Mouse (Mus musculus) gastrocnemius, postnatal 25 days (tissue): ENCODE measurements around the gene Cntnap4. TPM values are rescaled to one million over a fixed set of nuclear protein-coding genes. Genes with fewer than 3 reads are reported as not detected.
"Not testable (repeated sequence)": the region's sequence is repeated elsewhere in the genome, so short reads cannot be mapped to it uniquely, and the experiment has no call there.

ENCODE experiments used
- DNase-seq: peaks from one replicate; pipeline ENCODE4 v3.0.0; 2022
- total RNA-seq, 2 experiments: library from RNA; stranded (reverse); gene quantifications; 1 replicate in 1 of 2; 2 replicates in 1 of 2; pipeline ENCODE4 v1.2.3; 2021

Gene Cntnap4
- total RNA-seq, 2 experiments from 2014 or later, result not detected

DNA sequence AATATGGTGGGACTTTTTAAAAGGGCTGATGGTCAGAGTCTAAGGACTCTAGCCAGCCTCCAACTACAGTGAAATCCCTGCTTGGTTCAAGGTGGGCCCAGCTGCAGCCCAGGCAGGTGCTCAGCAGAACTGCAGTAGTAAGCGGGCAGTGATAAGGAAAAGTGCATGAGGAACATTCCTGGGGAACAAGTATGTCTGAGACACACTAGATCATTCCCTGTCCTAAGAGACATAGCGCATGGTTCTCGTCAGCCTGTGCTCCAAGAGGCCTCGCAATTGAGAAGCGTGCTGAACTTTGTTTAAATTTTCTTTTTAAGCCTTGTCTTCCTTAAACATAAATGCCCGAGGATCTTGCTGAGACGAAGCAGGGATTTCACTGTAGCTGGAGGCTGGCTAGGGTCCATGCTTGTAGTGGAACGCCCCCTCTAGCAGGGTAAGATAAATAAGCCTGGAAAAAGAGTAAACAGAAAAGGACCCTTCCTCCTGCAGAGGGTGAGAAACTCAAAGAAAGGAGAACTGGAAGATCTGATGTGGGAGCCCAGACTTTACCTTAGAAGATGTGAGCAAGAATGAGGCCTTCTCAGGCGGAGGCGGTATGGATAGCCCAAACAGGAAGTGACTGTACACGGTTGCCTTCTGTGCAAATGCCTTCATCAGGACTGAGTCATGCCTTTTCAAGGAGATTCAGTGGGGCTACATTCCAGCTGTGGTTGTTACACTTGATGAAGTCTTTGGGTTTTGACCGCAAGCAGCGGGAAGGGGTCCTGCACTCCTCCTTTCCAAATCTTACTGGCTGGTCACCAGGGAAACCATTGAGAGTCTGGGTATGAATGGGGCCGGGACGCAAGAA is 161.0 kb downstream of the Cntnap4 start:
- no peak for DNase-seq

DNA sequence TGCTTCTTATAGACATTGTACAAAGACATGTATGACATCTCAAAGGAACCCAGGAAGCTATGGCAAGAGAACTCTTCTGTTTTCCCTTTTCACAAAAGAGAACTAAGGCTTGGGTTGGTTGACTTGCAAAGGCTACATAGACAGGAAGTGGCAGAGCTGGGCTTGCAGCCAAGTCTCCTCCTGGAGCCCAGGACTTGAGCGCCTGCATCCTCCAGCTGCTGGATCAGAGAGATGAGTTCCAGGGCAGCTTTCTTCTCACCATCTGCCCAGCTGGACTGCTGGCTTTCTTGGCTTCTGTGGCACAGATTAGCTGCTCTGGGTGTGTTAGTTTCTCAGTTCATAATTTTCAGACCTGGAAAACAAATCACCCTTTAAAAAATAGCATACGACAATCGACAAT is 165.7 kb downstream of the Cntnap4 start:
- DNase-seq, result no peak

DNA sequence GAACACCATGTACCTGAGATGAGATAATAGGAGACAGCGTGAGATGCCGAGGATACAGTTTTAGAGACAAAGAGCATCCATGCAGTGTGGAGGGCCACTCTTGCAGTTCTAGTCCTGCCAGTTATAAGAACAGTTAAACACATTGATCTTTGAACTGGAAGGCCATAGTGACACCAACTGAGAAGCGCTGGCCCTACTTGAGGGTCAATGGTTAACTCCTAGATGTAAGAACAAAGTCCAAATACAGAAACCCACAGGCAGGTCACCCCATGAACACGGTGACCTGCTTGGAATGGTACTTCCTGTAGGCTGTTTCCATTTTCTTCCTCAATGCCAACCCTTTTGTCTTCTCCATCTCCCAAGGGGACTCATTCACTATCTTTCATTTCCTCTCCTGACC is 173.5 kb downstream of the Cntnap4 start:
- no peak for DNase-seq

DNA sequence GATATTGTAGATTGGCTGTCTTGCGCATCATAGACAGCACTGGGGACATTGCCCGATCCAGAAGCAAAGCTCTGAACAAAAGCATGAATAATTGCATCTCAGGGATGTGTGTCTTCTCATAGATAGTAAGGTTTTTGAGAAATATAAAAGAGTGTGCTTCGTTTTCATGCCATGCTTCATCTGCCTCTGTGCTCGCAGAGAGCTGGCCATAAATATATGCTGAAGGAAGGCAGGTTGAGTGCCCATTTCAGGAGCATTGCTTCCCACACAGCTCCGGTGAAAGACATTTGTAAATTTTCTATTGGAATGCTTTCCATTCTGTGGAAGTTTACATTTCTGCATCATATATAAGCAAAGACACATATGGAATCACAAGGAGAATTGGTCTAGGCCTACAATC is 177.5 kb downstream of the Cntnap4 start:
- DNase-seq, result no peak

DNA sequence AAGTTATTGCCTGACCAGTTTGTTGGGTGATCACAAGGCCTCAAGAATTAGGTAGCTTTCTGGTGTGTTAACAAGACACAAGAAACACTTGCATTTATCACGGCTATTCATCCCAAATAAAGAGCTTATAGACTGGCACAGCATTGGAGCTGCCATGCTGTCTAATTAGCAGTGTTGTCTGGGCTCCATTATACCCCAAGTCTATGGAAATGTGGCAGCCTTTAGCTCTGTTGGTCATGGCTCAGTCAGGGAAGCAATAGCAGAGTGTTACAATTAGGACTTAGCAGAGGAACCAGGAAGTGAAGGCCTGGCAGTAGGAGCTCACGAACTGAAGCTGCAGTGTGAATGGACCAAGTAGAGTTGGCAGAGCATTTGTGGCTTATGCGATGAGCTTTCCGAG is 185.3 kb downstream of the Cntnap4 start:
- no peak for DNase-seq

DNA sequence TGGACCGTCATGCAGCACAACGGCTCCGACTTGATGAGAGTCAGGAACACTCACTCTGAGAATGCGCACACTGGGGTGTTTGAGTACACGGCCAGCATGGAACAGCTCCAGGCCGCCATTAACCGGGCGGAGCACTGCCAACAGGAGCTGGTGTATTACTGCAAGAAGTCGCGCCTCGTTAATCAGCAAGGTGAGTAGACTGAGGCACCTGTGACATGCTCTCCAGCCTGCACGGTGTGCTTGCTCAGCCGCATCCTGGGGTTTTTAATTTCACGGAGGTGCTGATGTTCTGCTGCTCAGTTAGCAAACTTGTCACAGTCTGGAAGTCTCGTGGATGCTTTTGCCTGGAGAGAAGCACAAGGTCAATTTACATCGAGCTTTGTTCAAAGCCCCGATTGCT is 233.2 kb downstream of the Cntnap4 start:
- no peak for DNase-seq

DNA sequence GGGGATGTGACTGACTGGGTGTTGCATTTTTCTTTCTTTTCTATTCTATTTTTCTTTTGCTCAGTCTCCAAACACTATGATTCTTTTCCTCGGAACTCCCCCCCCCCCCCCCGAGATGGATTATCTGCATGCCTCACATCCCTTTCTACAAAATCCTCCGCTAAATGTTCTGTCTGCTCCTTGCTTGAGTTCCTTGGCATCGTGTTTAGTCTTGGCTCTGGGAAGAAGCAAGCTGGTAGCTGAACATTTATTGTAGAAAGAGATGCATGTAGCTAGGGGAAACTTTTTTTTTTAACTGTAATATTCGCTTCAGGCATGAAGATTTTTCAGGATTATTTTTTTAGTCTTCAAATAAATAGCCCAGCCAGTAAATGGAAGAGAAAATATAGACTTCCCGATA is 239.5 kb downstream of the Cntnap4 start:
- no peak for DNase-seq

DNA sequence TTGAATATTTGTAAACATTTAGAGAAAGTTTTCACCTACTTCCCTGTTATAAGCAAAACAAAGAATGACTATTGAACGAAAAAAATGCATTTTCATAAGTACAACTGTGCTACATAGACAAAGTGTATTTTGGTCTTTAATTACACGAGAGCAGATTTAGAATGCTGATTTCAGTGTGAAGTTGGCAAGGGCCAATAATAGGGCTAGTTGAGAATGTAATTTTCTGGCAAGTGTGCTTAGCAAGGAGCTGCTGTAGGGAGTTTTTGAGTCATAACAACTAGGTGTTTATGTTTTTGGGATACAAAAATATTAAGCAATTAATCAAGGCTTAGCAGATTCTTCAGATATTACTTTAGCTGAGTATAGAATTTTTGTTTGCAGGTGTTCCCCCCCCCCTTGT is 271.2 kb downstream of the Cntnap4 start:
- no peak for DNase-seq

DNA sequence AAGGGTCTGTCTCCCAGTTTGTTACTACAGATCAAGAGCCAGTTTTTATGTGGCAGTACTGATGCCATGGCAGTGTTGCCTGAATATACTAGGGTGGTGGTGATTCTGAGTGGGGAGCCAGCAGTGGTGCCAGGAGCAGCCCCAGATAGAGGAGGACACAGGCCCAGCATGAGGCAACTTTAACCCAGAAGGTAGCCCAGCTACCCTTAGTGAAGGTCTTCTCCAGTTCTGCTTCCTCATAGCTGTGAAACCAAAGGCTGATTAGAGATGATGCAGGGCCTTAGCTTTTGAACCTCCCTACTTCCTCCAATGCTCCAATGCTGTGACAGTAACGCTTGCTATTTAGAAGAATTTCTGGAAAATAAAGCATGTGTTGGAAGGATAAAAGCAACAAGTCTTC is 279.7 kb downstream of the Cntnap4 start:
- not testable (repeated sequence) for DNase-seq

DNA sequence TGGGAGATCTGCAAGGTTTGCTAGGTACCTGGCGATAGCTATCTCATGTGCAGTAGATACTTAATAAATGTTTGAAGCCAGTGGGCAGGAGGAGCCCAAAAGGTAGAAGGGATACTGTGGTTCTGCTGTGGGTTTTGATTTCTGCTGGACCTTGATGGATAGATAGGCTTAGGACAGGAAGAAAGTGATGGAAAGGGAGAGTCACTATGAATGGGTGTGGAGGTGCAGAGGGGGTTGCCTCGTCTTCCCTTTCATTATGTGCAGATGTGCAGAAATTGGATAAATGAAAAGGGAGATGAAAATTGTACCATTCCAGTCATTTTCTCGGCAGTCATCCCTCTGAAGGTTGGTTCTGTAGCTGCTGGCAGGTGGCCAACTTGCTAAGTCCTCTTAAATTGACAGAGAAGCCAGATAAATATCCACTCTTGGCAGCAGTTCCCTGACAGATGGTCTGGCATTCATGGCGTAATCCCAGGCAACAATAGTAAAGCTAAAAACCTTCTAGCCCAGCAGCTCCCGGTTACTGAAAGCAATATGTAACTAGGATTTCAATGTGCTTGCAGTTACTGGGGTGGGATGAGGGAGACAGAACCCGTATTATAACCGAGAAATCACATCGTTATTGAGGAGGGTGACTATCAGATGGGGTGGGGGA is 336.7 kb downstream of the Cntnap4 start:
- peak; percentile 19 for DNase-seq

DNA sequence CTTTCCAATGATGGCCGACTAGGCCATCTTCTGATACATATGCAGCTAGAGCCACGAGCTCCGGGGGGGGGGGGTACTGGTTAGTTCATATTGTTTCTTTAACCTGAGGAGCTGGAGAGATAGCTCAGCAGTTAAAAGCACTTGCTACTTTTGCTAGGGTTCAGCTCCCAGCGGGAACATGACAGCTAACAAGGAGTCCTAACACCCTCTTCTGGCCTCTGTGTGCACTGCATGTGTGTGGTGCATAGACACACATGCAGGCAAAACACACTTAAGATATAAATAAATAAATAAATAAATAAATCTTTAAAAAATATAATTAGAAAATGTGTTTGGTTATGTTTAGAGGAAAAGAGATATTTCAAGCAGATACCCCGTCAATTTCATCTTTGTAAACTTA is 339.7 kb downstream of the Cntnap4 start:
- no peak for DNase-seq

DNA sequence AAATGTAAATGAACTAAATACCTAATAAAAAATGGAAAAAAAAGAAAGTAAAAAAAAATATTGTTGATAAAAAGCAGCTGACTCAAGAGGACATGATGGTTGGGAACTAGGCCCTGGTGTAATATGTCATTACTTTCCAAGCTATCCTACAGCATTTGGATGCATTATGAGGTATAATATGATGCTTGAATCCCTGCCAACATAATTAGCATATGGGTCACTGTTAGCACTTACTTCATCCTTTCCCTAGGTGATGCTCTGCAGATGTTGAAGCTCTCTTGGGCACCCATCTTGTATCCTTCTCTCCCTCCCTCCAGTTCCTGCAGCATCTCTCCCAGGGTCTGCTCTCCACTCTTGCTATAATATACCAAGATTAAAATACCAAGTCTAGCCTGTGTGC is 341.6 kb downstream of the Cntnap4 start:
- DNase-seq, result no peak

DNA sequence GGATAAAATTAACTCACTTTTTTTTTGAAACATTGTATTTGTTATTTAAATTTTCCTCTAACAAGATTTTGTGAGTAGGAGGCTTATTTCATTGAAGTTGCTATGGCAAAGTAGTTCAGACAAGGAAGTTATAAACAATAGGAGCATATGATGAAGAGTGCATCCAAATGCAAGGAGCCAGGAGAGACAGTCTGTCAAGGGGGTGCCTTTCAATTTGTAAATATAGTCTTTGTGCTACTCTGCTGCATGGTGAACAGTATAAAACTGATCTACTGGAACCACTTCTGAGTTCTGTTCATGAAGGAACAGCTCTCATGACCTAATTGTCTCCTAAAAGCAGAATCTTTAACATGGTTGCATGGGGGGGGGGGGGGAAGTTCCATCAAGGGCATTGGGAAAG is 352.3 kb downstream of the Cntnap4 start:
- DNase-seq, result no peak

DNA sequence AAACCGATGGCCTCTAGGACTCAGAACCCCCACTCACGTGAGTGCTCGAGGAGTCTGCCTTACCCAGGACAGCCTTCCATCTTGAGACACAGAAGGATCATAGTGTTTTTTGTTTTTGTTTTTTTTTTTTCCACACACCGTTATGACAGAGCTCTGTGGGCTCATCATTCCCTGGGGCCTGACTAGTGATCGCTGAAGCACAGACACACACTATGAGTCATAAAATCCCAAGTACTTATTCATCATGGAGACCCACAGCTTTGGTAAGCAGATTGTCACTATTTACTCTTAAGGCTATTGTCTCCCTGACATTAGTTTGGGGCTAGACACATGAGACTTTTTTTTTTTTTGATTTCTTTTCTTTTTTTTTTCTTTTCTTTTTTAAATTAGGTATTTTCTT is 352.9 kb downstream of the Cntnap4 start:
- DNase-seq, result no peak
